Mouse (Mus musculus) stomach, embryonic 15.5 days (tissue): ENCODE data around the gene Gm10912. TPM values are rescaled to one million over a fixed set of nuclear protein-coding genes. Genes with fewer than 3 reads are reported as not detected.
"Not testable (repeated sequence)": the region's sequence is repeated elsewhere in the genome, so short reads cannot be mapped to it uniquely, and the experiment has no call there.

ENCODE experiments used
- ATAC-seq: fragments of 200-750 bp; cut with Nextera tagmentation; 2 replicates; pipeline ENCODE4 v1.8.0; 2017; ENCODE audit warnings: low read depth, moderate number of reproducible peaks, moderate TSS enrichment; ENCODE audit not compliant: insufficient read depth, low FRiP score
- H3K27ac ChIP-seq: fragments of 300-500 bp; sonication (generic); 2 replicates; pipeline ENCODE4 v1.5.1; 2015; ENCODE audit warnings: mild to moderate bottlenecking, inconsistent platforms
- H3K27me3 ChIP-seq: fragments of 300-500 bp; sonication (generic); replicated peaks from 2 replicates; pipeline ENCODE4 v1.6.1; 2015; ENCODE audit warnings: inconsistent platforms
- H3K36me3 ChIP-seq: fragments of 300-500 bp; sonication (generic); 2 replicates; pipeline ENCODE4 v1.6.1; 2015; ENCODE audit warnings: inconsistent platforms
- H3K4me1 ChIP-seq: fragments of 300-500 bp; sonication (generic); 2 replicates; pipeline ENCODE4 v1.6.1; 2015; ENCODE audit warnings: inconsistent platforms
- H3K4me2 ChIP-seq: fragments of 300-500 bp; sonication (generic); 2 replicates; pipeline ENCODE4 v1.6.1; 2015; ENCODE audit warnings: mild to moderate bottlenecking, inconsistent platforms
- H3K4me3 ChIP-seq: fragments of 300-500 bp; sonication (generic); replicated peaks from 2 replicates; pipeline ENCODE4 v1.5.1; 2015; ENCODE audit warnings: inconsistent platforms
- H3K9ac ChIP-seq: fragments of 300-500 bp; sonication (generic); 2 replicates; pipeline ENCODE4 v1.6.1; 2015; ENCODE audit warnings: inconsistent platforms
- H3K9me3 ChIP-seq: fragments of 300-500 bp; sonication (generic); 2 replicates; pipeline ENCODE4 v1.6.1; 2016; ENCODE audit warnings: inconsistent platforms
- WGBS: fragments of 180-500 bp; shearing (Covaris S2); methylation state at CpG from one replicate; pipeline ENCODE4 v1.1.7; 2015; 5-methylcytosine and 5-hydroxymethylcytosine counted together
- polyA plus RNA-seq: library from polyadenylated mRNA; unstranded; fragments of >200 nt; fragmentation: Nextera tagmentation; extraction: Ambion mirVana; gene quantifications from 2 replicates; pipeline ENCODE4 v1.2.1, GENCODE M21; 2015

The Gm10912 gene
- polyA plus RNA-seq, 1 experiment from 2014 or later: 0.10 TPM

DNA sequence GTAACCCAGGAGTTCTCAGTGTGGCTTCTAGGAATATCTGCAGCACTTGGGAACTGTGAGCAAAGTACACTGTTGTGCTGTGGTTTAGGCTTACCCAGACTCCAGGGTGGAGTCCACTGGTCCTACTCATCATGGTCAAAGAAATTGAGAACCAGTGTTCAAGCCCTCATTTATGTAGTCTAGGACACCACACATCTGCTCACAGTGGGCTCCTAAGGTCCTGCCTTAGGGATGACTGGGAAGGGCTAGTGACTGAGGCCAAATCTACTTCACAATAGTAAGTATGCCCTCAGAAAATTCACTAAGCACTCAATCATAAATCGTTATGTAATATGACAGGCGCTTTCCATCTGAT lies 33.6 kb downstream of the Gm10912 start:
- no peak for ATAC-seq
- no peak overlapping the region for H3K27ac ChIP-seq
- no peaks in the 10 kb centered on the region for H3K27me3 ChIP-seq
- no peak overlapping the region for H3K4me3 ChIP-seq
- 87% methylated on average over 2 of the region's 2 CpGs for WGBS
- peaks cover 8% of the 10 kb centered on the region; the same call in 1 of the 2 replicates for H3K4me1 ChIP-seq
- H3K36me3 ChIP-seq: 0 out of 2 replicates have a peak, but pooled peaks cover under 1% of the 10 kb centered on the region
- no peaks in the 10 kb centered on the region for H3K9me3 ChIP-seq
- no peak overlapping the region for H3K9ac ChIP-seq
- H3K4me2 ChIP-seq: no peak overlapping the region

GRCm38 (mm10) chr2:104099946-104100345 lies 34.3 kb downstream of the Gm10912 start:
- no peak for ATAC-seq
- no peak overlapping the region for H3K4me3 ChIP-seq
- H3K4me2 ChIP-seq: no peak overlapping the region
- 0 out of 2 replicates have a peak, but pooled peaks cover 5% of the 10 kb centered on the region for H3K36me3 ChIP-seq
- H3K9me3 ChIP-seq: no peaks in the 10 kb centered on the region
- peaks cover 8% of the 10 kb centered on the region; the same call in 1 of the 2 replicates for H3K4me1 ChIP-seq
- no peaks in the 10 kb centered on the region for H3K27me3 ChIP-seq
- H3K9ac ChIP-seq: no peak overlapping the region
- WGBS: 51% methylated on average over 1 of the region's 1 CpGs
- H3K27ac ChIP-seq: no peak overlapping the region

GRCm38 (mm10) chr2:104104800-104105199 lies 39.2 kb downstream of the Gm10912 start:
- no peaks in the 10 kb centered on the region for H3K27me3 ChIP-seq
- no peak overlapping the region for H3K27ac ChIP-seq
- H3K9me3 ChIP-seq: no peaks in the 10 kb centered on the region
- WGBS: 87% methylated on average over 6 of the region's 6 CpGs
- H3K4me2 ChIP-seq: no peak overlapping the region
- ATAC-seq: no peak
- H3K4me1 ChIP-seq: 0 out of 2 replicates have a peak, but pooled peaks cover 2% of the 10 kb centered on the region
- no peak overlapping the region for H3K9ac ChIP-seq
- H3K36me3 ChIP-seq: 0 out of 2 replicates have a peak, but pooled peaks cover 5% of the 10 kb centered on the region
- H3K4me3 ChIP-seq: no peak overlapping the region

- H3K36me3 ChIP-seq, H3K4me2 ChIP-seq: not testable (repeated sequence)
Measured at GRCm38 (mm10) chr2:104109021-104109420, 43.4 kb downstream of the Gm10912 start.

DNA sequence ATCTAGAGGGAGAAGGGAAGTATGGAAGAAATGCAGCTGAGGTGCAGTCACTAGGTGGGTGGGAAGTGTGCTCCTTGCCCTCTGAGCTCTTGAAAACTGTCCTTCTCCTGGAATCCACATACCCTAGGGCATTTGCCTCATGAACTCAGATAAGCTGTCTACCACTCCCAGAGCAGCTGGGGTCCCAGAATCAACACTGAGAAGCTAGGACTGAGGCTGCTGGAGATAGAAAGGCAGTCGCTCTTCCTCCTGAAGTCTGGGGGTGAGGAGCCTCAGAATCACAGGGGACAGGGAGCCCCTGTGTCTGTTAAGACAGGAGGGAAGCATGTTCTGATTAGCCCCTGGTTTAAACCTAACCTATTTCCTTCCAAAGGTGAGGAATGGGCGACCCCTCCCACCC lies 43.9 kb downstream of the Gm10912 start:
- H3K36me3 ChIP-seq: 0 out of 2 replicates have a peak, but pooled peaks cover 2% of the 10 kb centered on the region
- H3K9ac ChIP-seq: no peak overlapping the region
- no peak overlapping the region for H3K4me2 ChIP-seq
- H3K4me1 ChIP-seq: 0 out of 2 replicates have a peak, but pooled peaks cover 3% of the 10 kb centered on the region
- no peaks in the 10 kb centered on the region for H3K9me3 ChIP-seq
- no peaks in the 10 kb centered on the region for H3K27me3 ChIP-seq
- no peak overlapping the region for H3K4me3 ChIP-seq
- 56% methylated on average over 2 of the region's 2 CpGs for WGBS
- no peak overlapping the region for H3K27ac ChIP-seq
- no peak for ATAC-seq

More at GRCm38 (mm10) chr2:104109021-104109420, 43.4 kb downstream of the Gm10912 start:
- 85% methylated on average over 2 of the region's 2 CpGs for WGBS
- not testable (repeated sequence) for H3K4me1 ChIP-seq, H3K9me3 ChIP-seq, H3K4me3 ChIP-seq, H3K27me3 ChIP-seq, H3K9ac ChIP-seq, ATAC-seq, H3K27ac ChIP-seq

GRCm38 (mm10) chr2:104110031-104110430 lies 44.4 kb downstream of the Gm10912 start:
- Histone ChIP-seq H3K4me2 (no peak overlapping the region), H3K36me3 (no peaks in the 10 kb centered on the region), H3K9me3 (no peaks in the 10 kb centered on the region), H3K27ac (no peak overlapping the region), H3K9ac (no peak overlapping the region), H3K4me1 (0 out of 2 replicates have a peak, but pooled peaks cover 3% of the 10 kb centered on the region), H3K27me3 (no peaks in the 10 kb centered on the region), H3K4me3 (no peak overlapping the region)
- 85% methylated on average over 4 of the region's 4 CpGs for whole genome bisulfite sequencing
- no peak for ATAC-seq

DNA sequence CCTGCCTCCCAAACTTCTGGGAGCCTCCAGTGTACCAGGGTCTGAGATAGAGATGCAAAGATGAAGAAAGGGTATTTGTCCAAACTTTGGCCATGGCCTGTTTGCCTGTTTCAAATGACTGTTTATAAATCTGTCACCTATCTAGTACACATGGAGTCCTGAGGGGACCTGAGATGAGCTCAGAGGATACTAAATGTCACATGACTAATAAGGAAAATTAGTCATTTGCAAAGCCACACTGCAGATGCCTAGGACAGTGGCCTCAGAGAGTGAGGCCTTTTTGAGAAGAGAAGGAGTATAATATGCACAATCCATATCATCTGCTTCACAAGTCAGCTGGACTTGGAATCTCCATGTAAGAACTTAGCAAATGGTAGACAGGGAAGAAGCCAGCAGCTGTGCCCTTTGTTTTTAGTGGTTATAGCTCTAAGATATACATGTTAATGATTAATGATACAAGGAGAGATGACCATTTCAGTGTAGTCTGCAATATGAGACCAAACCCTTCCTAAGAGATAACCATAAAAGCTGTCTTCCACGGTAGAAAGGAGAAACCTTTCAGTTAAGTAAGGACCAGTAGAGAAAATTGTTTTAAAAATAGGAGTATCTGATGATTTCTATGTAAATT lies 45.7 kb downstream of the Gm10912 start:
- not testable (repeated sequence) for H3K4me2 ChIP-seq, H3K9me3 ChIP-seq, H3K27me3 ChIP-seq, ATAC-seq, H3K9ac ChIP-seq, H3K4me1 ChIP-seq, H3K4me3 ChIP-seq, H3K36me3 ChIP-seq, H3K27ac ChIP-seq
- WGBS: no CpG with 5 or more reads among the region's 1 CpGs

DNA sequence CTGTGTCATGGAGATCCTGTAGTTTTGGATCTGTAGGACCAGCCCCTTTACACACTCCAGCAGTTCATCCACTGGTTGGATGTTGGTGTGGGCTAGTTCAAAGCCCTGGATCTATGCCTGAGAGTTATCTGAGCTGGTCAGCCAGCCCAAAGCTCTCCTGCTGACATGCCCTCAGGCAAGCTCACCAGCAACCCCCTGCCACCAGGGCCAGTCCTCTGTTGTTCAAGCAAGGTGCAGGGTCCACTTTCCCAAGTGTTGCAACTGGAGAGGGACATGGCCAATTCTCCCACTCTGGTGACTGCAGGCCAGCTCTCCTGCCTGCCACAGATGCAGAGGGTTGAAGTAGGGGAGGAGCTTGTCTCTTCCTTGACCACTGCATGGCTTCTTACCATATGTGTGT lies 47.9 kb downstream of the Gm10912 start:
- H3K4me1 ChIP-seq, H3K9me3 ChIP-seq, H3K27ac ChIP-seq, H3K27me3 ChIP-seq, H3K9ac ChIP-seq, H3K36me3 ChIP-seq, H3K4me3 ChIP-seq, H3K4me2 ChIP-seq: not testable (repeated sequence)
- peak; percentile 34; the same call in 1 of the 2 replicates for ATAC-seq

DNA sequence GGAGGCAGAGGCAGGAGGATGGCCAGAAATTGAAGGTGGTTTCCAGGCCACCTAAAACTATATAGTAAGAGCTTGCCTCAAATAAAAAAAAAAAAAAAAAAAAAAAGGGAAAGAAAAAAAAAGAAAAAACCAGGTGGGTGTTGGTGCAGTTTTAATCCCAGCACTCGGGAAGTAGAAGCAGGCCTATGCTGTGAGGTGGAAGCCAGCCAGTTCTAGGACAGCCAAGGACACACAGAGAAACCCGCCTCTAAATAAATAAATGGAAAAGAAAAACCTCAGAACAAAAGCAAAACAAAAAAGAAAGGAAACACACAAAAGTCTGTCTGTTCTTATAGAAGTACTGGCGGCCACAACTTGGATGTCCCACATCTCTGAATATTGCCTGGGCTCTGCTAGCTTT lies 49.3 kb downstream of the Gm10912 start:
- H3K4me1 ChIP-seq: no peaks in the 10 kb centered on the region
- no peak overlapping the region for H3K9ac ChIP-seq
- no peak overlapping the region for H3K27ac ChIP-seq
- WGBS: 70% methylated on average over 3 of the region's 3 CpGs
- no peak overlapping the region for H3K4me3 ChIP-seq
- ATAC-seq: no peak
- H3K9me3 ChIP-seq: no peaks in the 10 kb centered on the region
- H3K27me3 ChIP-seq: no peaks in the 10 kb centered on the region
- no peak overlapping the region for H3K4me2 ChIP-seq
- H3K36me3 ChIP-seq: no peaks in the 10 kb centered on the region

Other genes starting within 250 kb of the Gm10912 start
- 19.5 and 27.1 TPM in 2 replicates for gene Lmo2, start 107.8 kb upstream of the Gm10912 start, polyA plus RNA-seq
- gene Fbxo3, start 38.1 kb upstream of the Gm10912 start, polyA plus RNA-seq: 55.4 and 56.0 TPM in 2 replicates
- 2.4 and 3.1 TPM in 2 replicates for gene 4931422A03Rik, start 37.5 kb upstream of the Gm10912 start, polyA plus RNA-seq
- not detected in 2 replicates for gene Gm10799, start 2.7 kb downstream of the Gm10912 start, polyA plus RNA-seq
- 5.0 and 6.8 TPM in 2 replicates for gene Cd59b, start 4.0 kb downstream of the Gm10912 start, polyA plus RNA-seq
- 31.2 and 33.4 TPM in 2 replicates for gene Cd59a, start 30.0 kb downstream of the Gm10912 start, polyA plus RNA-seq
- 0.17 and 0.22 TPM in 2 replicates for gene A930018P22Rik, start 56.9 kb downstream of the Gm10912 start, polyA plus RNA-seq